ENCODE assay signal across 9 mouse cellular contexts in genomic region chr3:54352891-54353652, GRCm38 (mm10). TPM values are rescaled to one million over a fixed set of nuclear protein-coding genes. Genes with fewer than 3 reads are reported as not detected.
DNase-seq lines count a peak whose midpoint lies in the region; ATAC-seq lines count a peak whose summit lies in the region.
"Had no signal": no experiment of that assay in that cellular context is flagged by ENCODE, and none has a peak within 500 bp of the region (broad histone marks: within the 10 kb centered on the region; RNA-seq: fewer than 3 reads in every experiment).

No protein-coding gene starts in this region.

- no peaks in the 10 kb centered on the region for H3K4me1 ChIP-seq in limb, embryonic 11.5 days (ENCODE audit: control insufficient read depth, insufficient read depth, low read length)

- no peak overlapping the region for H3K4me2 ChIP-seq in limb, embryonic 11.5 days (ENCODE audit: low read depth, severe bottlenecking)

- H3K27ac ChIP-seq in limb, embryonic 11.5 days (replicated peaks; ENCODE audit: low read depth, low read length), result no peak overlapping the region

- no peak for ATAC-seq in limb, embryonic 11.5 days (ENCODE audit: insufficient number of reproducible peaks, low FRiP score, low TSS enrichment, low read depth)

- no peak overlapping the region for H3K9ac ChIP-seq in limb, embryonic 11.5 days (ENCODE audit: low read length)

- no peak overlapping the region for H3K4me3 ChIP-seq in limb, embryonic 11.5 days (ENCODE audit: low read depth, low read length)
- H3K4me3 ChIP-seq: myocyte had no signal

- WGBS in limb, embryonic 11.5 days, result 26% methylated on average over 9 of the region's 9 CpGs

- no peaks in the 10 kb centered on the region for H3K27me3 ChIP-seq in limb, embryonic 11.5 days (ENCODE audit: control insufficient read depth, insufficient read depth, low read length)

- H3K36me3 ChIP-seq in limb, embryonic 11.5 days (ENCODE audit: control insufficient read depth, insufficient read depth, low read length), result no peaks in the 10 kb centered on the region

- peak; percentile 31 to 64 for DNase-seq in spleen, adult 18-20 months
- no peak for DNase-seq in spleen, adult 12 weeks (ENCODE audit: low spot score)
- peak; percentile 26 for DNase-seq in cerebellum, adult 9-10 months
- DNase-seq in gastrocnemius, adult 18-20 months (ENCODE audit: low spot score), result peak; percentile 56
- DNase-seq in kidney, adult 9 months, result peak; percentile 61
- DNase-seq in limb, embryonic 11.5 days (ENCODE audit: low spot score), result peak; percentile 78
- peak; percentile 40 for DNase-seq in retina, adult 2 months (ENCODE audit: low read depth, low spot score)
- DNase-seq in thymus, postnatal 4 days, result peak; percentile 78

- H3K9me3 ChIP-seq in limb, embryonic 11.5 days (ENCODE audit: control insufficient read depth, low read length), result no peaks in the 10 kb centered on the region

RNA-seq across cellular contexts. Expression of gene Postn, which starts 7.8 kb away (rescaled TPM):
- 1 to 10 TPM; 3.6 to 4.6 TPM for total RNA-seq in gastrocnemius, adult 18-20 months (2021)
- polyA plus RNA-seq in limb, embryonic 11.5 days (2014; fragmentation: Nextera tagmentation; extraction: Ambion mirVana), result 13.6 and 15.2 TPM in 2 replicates
